In the genomic region with DNA sequence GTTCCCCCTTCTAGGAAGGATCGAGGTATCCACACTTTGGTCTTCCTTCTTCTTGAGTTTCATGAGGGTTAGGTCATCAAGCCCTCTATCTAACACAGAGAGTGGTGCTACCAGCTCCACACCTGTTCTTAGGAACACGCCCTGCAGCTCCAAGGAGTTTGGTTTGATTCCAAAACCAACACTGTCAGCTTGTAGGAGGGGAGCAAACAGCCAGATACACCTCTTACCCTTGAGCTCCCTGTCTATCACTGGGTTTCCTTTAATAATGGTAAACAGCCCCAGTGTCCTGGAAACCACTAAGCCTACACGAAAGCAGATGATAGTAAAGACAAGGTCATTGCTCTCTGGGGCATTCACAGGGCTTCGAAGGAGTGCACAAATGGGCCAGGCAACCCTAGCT, we compare ENCODE assay signal across 19 mouse cellular contexts. TPM values are rescaled to one million over a fixed set of nuclear protein-coding genes. Genes with fewer than 3 reads are reported as not detected.
DNase-seq lines count a peak whose midpoint lies in the region; ATAC-seq lines count a peak whose summit lies in the region.
"Had no signal": no experiment of that assay in that cellular context is flagged by ENCODE, and none has a peak within 500 bp of the region (broad histone marks: within the 10 kb centered on the region; RNA-seq: fewer than 3 reads in every experiment).

No protein-coding gene starts in this region.

- H3K9ac ChIP-seq in heart, embryonic 12.5 days = no peak overlapping the region
- H3K9ac ChIP-seq in intestine, embryonic 16.5 days (ENCODE audit: low read depth, low read length) = no peak overlapping the region
- no peak overlapping the region for H3K9ac ChIP-seq in hindbrain, embryonic 12.5 days
- H3K9ac ChIP-seq: forebrain, embryonic 12.5 days; forebrain, postnatal 0 days; hindbrain, embryonic 15.5 days had no signal

- H3K27me3 ChIP-seq in heart, embryonic 12.5 days (replicated peaks) = no peaks in the 10 kb centered on the region
- no peaks in the 10 kb centered on the region for H3K27me3 ChIP-seq in intestine, embryonic 16.5 days (replicated peaks; ENCODE audit: control insufficient read depth, insufficient read depth, low read length)
- H3K27me3 ChIP-seq in midbrain, embryonic 10.5 days (ENCODE audit: low read depth, poor library complexity, severe bottlenecking) = no peaks in the 10 kb centered on the region
- no peaks in the 10 kb centered on the region for H3K27me3 ChIP-seq in hindbrain, embryonic 12.5 days
- H3K27me3 ChIP-seq: forebrain, embryonic 12.5 days; hindbrain, embryonic 15.5 days had no signal

- no peaks in the 10 kb centered on the region for H3K36me3 ChIP-seq in heart, embryonic 12.5 days
- H3K36me3 ChIP-seq in intestine, embryonic 16.5 days (ENCODE audit: control insufficient read depth, insufficient read depth, low read length) = no peaks in the 10 kb centered on the region
- H3K36me3 ChIP-seq in midbrain, embryonic 10.5 days = no peaks in the 10 kb centered on the region
- no peaks in the 10 kb centered on the region for H3K36me3 ChIP-seq in hindbrain, embryonic 12.5 days
- H3K36me3 ChIP-seq: forebrain, embryonic 12.5 days; hindbrain, embryonic 10.5 days; hindbrain, embryonic 15.5 days had no signal

- no peaks in the 10 kb centered on the region for H3K9me3 ChIP-seq in heart, embryonic 12.5 days (replicated peaks)
- no peaks in the 10 kb centered on the region for H3K9me3 ChIP-seq in intestine, embryonic 16.5 days (ENCODE audit: control insufficient read depth, low read length)
- H3K9me3 ChIP-seq in midbrain, embryonic 10.5 days (replicated peaks) = no peaks in the 10 kb centered on the region
- no peaks in the 10 kb centered on the region for H3K9me3 ChIP-seq in hindbrain, embryonic 12.5 days (replicated peaks)
- H3K9me3 ChIP-seq: forebrain, embryonic 12.5 days; hindbrain, embryonic 15.5 days had no signal

- H3K4me2 ChIP-seq in heart, embryonic 12.5 days = no peak overlapping the region
- no peak overlapping the region for H3K4me2 ChIP-seq in intestine, embryonic 16.5 days (ENCODE audit: low read depth, low read length)
- H3K4me2 ChIP-seq in hindbrain, embryonic 12.5 days (replicated peaks) = no peak overlapping the region
- H3K4me2 ChIP-seq: forebrain, embryonic 12.5 days; heart, embryonic 11.5 days; hindbrain, embryonic 15.5 days had no signal

- DNase-seq in heart, adult 11 months = peak; percentile 88
- peak; percentile 4 for DNase-seq in fat pad, adult 2 months (ENCODE audit: extremely low read depth, low read depth, low spot score)
- peak; percentile 49 for DNase-seq in lung, postnatal 25 days (ENCODE audit: low spot score)
- no peak for DNase-seq in midbrain, embryonic 10.5 days (ENCODE audit: low spot score)
- DNase-seq in cerebellum, postnatal 4 days (ENCODE audit: low spot score in 2 of 2) = no peak
- DNase-seq: adrenal gland, postnatal 14 days; cerebellum, adult 11-12 months; cerebellum, adult 9-10 months; cerebellum, postnatal 25 days; forebrain, postnatal 0 days; gastrocnemius, postnatal 36 days; heart, adult 2 months had no signal

- whole genome bisulfite sequencing in heart, embryonic 12.5 days = 60% methylated on average over 4 of the region's 4 CpGs
- WGBS in intestine, embryonic 16.5 days = 58% methylated on average over 4 of the region's 4 CpGs
- WGBS in midbrain, embryonic 10.5 days = 79% methylated on average over 4 of the region's 4 CpGs
- 82% methylated on average over 4 of the region's 4 CpGs for WGBS in hindbrain, embryonic 12.5 days

- H3K27ac ChIP-seq in heart, embryonic 12.5 days (ENCODE audit: poor library complexity, severe bottlenecking) = no peak overlapping the region
- no peak overlapping the region for H3K27ac ChIP-seq in intestine, embryonic 16.5 days (ENCODE audit: low read length)
- no peak overlapping the region for H3K27ac ChIP-seq in midbrain, embryonic 10.5 days (replicated peaks)
- no peak overlapping the region for H3K27ac ChIP-seq in hindbrain, embryonic 12.5 days
- H3K27ac ChIP-seq: forebrain, embryonic 12.5 days; heart, adult 2 months; hindbrain, embryonic 10.5 days; hindbrain, embryonic 15.5 days had no signal

- no peak overlapping the region for H3K4me3 ChIP-seq in heart, embryonic 12.5 days
- no peak overlapping the region for H3K4me3 ChIP-seq in intestine, embryonic 16.5 days (ENCODE audit: low read length)
- H3K4me3 ChIP-seq in midbrain, embryonic 10.5 days = no peak overlapping the region
- H3K4me3 ChIP-seq in hindbrain, embryonic 12.5 days = no peak overlapping the region
- H3K4me3 ChIP-seq: forebrain, embryonic 12.5 days; heart, adult 2 months; hindbrain, embryonic 10.5 days; hindbrain, embryonic 15.5 days had no signal

- ATAC-seq in heart, embryonic 12.5 days (ENCODE audit: insufficient number of reproducible peaks, low FRiP score) = no peak
- ATAC-seq in intestine, embryonic 16.5 days = peak; percentile 36
- ATAC-seq in hindbrain, embryonic 12.5 days (ENCODE audit: low FRiP score) = no peak
- ATAC-seq: forebrain, postnatal 0 days had no signal

- no peaks in the 10 kb centered on the region for H3K4me1 ChIP-seq in heart, embryonic 12.5 days (replicated peaks)
- peaks cover 4% of the 10 kb centered on the region; the same call in 1 of the 2 replicates for H3K4me1 ChIP-seq in intestine, embryonic 16.5 days (ENCODE audit: control insufficient read depth, insufficient read depth, low read length)
- H3K4me1 ChIP-seq in midbrain, embryonic 10.5 days = no peaks in the 10 kb centered on the region
- no peaks in the 10 kb centered on the region for H3K4me1 ChIP-seq in hindbrain, embryonic 12.5 days
- H3K4me1 ChIP-seq: forebrain, embryonic 12.5 days; hindbrain, embryonic 10.5 days; hindbrain, embryonic 15.5 days had no signal

RNA-seq across cellular contexts. Expression of gene Cbll1, which starts 40.9 kb away (rescaled TPM):
- polyA plus RNA-seq in heart, embryonic 12.5 days (2016; fragmentation: Nextera tagmentation; extraction: Ambion mirVana) = 10.7 and 11.3 TPM in 2 replicates
- 10.9 and 12.1 TPM in 2 replicates for polyA plus RNA-seq in intestine, embryonic 16.5 days (2015; fragmentation: Nextera tagmentation; extraction: Ambion mirVana)
- polyA plus RNA-seq in midbrain, embryonic 10.5 days (2016; fragmentation: Nextera tagmentation; extraction: Ambion mirVana) = 17.5 and 20.1 TPM in 2 replicates
- polyA plus RNA-seq in hindbrain, embryonic 12.5 days (2016; fragmentation: Nextera tagmentation; extraction: Ambion mirVana) = 15.9 and 18.1 TPM in 2 replicates

Comparison
In these comparisons a context has a peak if more than half of its experiments do, and no peak if none do; other contexts are left out.
1. DNase-seq: peak in heart, adult 11 months (single experiment), fat pad, adult 2 months (single experiment) and lung, postnatal 25 days (single experiment); none in midbrain, embryonic 10.5 days (single experiment) and cerebellum, postnatal 4 days (0 of 2).